Mouse (Mus musculus): Measurements from ENCODE around the gene Hemgn.

Hemgn gene

GRCm38 (mm10) chr4:46356351-46357133, 56.8 kb downstream of the Hemgn start:
- peak; percentile 83 for DNase-seq (ENCODE audit: low spot score)

- DNase-seq (ENCODE audit: low spot score), result no peak
Observed at GRCm38 (mm10) chr4:46353045-46353444, 60.3 kb downstream of the Hemgn start.

- no peak for DNase-seq (ENCODE audit: low spot score)
Observed at GRCm38 (mm10) chr4:46349530-46349929, 63.8 kb downstream of the Hemgn start.

GRCm38 (mm10) chr4:46348897-46349296, 64.4 kb downstream of the Hemgn start:
- no peak for DNase-seq (ENCODE audit: low spot score)

GRCm38 (mm10) chr4:46347580-46348515, 65.5 kb downstream of the Hemgn start:
- DNase-seq (ENCODE audit: low spot score), result no peak

GRCm38 (mm10) chr4:46347141-46347540, 66.2 kb downstream of the Hemgn start:
- DNase-seq (ENCODE audit: low spot score), result no peak

GRCm38 (mm10) chr4:46346221-46346620, 67.1 kb downstream of the Hemgn start:
- DNase-seq (ENCODE audit: low spot score), result no peak

- DNase-seq (ENCODE audit: low spot score), result no peak
Observed at GRCm38 (mm10) chr4:46345773-46346100, 67.6 kb downstream of the Hemgn start.

GRCm38 (mm10) chr4:46345056-46345772, 68.1 kb downstream of the Hemgn start:
- DNase-seq (ENCODE audit: low spot score), result no peak

- no peak for DNase-seq (ENCODE audit: low spot score)
Observed at GRCm38 (mm10) chr4:46344288-46344687, 69.0 kb downstream of the Hemgn start.

Measured in testis, postnatal 10 days (tissue).